Mouse (Mus musculus): ENCODE data around the gene Hhatl. TPM values are rescaled to one million over a fixed set of nuclear protein-coding genes. Genes with fewer than 3 reads are reported as not detected.

Hhatl gene
- polyA plus RNA-seq, 1 experiment from 2014 or later, result 4.3 TPM

GRCm38 (mm10) chr9:121828314-121828713, 36.0 kb upstream of the Hhatl start:
- Histone ChIP-seq H3K9me3 (replicated peaks; ENCODE audit: control insufficient read depth, low read length) (no peaks in the 10 kb centered on the region), H3K36me3 (ENCODE audit: control insufficient read depth, insufficient read depth, low read length) (no peaks in the 10 kb centered on the region), H3K9ac (ENCODE audit: low read length) (no peak overlapping the region), H3K27ac (ENCODE audit: low read length) (no peak overlapping the region), H3K27me3 (ENCODE audit: control insufficient read depth, insufficient read depth, low read length) (no peaks in the 10 kb centered on the region), H3K4me2 (ENCODE audit: low read depth, low read length) (no peak overlapping the region), H3K4me1 (ENCODE audit: control insufficient read depth, insufficient read depth, low read length) (no peaks in the 10 kb centered on the region), H3K4me3 (replicated peaks; ENCODE audit: low read length) (no peak overlapping the region)
- ATAC-seq (ENCODE audit: insufficient read depth, low FRiP score), result no peak
- WGBS, result 63% methylated on average over 6 of the region's 6 CpGs

DNA sequence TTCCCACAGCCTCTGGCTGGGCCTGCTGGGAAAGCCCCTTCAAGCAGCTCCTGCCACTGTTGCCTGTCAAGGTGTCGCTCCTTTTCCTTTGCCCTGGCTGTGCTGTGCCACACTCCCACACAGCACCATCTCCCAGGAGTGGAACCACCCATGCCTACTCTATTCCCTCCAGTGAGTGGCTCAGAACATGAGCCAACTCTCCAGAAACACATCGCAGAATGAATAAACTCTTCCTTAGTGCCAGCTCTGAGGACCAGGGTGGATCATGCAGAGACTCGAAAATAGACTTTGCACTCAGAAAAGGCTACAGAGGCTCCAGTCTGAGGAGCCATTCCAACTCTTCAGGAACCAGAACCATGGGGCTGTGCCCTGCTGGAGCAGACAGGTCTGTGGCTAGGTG, 34.0 kb upstream of the Hhatl start:
- 86% methylated on average over 3 of the region's 3 CpGs for whole genome bisulfite sequencing
- Histone ChIP-seq H3K4me3 (replicated peaks; ENCODE audit: low read length) (no peak overlapping the region), H3K27me3 (ENCODE audit: control insufficient read depth, insufficient read depth, low read length) (no peaks in the 10 kb centered on the region), H3K36me3 (ENCODE audit: control insufficient read depth, insufficient read depth, low read length) (no peaks in the 10 kb centered on the region), H3K27ac (ENCODE audit: low read length) (no peak overlapping the region), H3K9ac (ENCODE audit: low read length) (no peak overlapping the region), H3K4me2 (ENCODE audit: low read depth, low read length) (no peak overlapping the region), H3K9me3 (replicated peaks; ENCODE audit: control insufficient read depth, low read length) (no peaks in the 10 kb centered on the region), H3K4me1 (ENCODE audit: control insufficient read depth, insufficient read depth, low read length) (no peaks in the 10 kb centered on the region; the same call in 1 of the 2 replicates)
- ATAC-seq (ENCODE audit: insufficient read depth, low FRiP score), result no peak

- ATAC-seq (ENCODE audit: insufficient read depth, low FRiP score), result no peak
Measured at GRCm38 (mm10) chr9:121823991-121824390, 31.7 kb upstream of the Hhatl start.

DNA sequence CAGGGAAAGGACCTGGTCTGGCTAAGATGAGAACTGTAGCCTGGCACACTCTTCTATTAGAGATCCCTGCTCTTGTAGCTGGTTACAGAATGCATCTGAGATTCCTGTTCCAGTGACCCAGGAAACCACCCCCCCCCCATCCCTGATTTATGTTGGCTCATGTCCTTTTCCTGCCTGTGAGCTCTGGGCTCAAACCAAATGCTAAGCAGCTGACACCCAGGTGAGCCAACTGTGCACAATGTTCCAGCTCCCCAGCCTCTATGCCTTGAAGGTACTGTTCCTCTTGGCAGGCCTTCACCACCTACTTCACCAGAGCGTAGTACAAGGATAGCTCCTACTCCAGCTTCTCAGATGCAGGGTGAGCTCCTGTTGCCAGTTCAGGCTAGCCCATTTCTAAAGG, 30.7 kb upstream of the Hhatl start:
- Histone ChIP-seq H3K36me3 (ENCODE audit: control insufficient read depth, insufficient read depth, low read length) (no peaks in the 10 kb centered on the region), H3K4me2 (ENCODE audit: low read depth, low read length) (no peak overlapping the region), H3K27me3 (ENCODE audit: control insufficient read depth, insufficient read depth, low read length) (no peaks in the 10 kb centered on the region), H3K4me3 (replicated peaks; ENCODE audit: low read length) (no peak overlapping the region), H3K27ac (ENCODE audit: low read length) (no peak overlapping the region), H3K9me3 (replicated peaks; ENCODE audit: control insufficient read depth, low read length) (no peaks in the 10 kb centered on the region), H3K4me1 (ENCODE audit: control insufficient read depth, insufficient read depth, low read length) (no peaks in the 10 kb centered on the region; the same call in 1 of the 2 replicates), H3K9ac (ENCODE audit: low read length) (no peak overlapping the region)
- no peak for ATAC-seq (ENCODE audit: insufficient read depth, low FRiP score)
- 93% methylated on average over 1 of the region's 1 CpGs for WGBS

More at GRCm38 (mm10) chr9:121823991-121824390, 31.7 kb upstream of the Hhatl start:
- Histone ChIP-seq H3K27me3 (ENCODE audit: control insufficient read depth, insufficient read depth, low read length) (no peaks in the 10 kb centered on the region), H3K4me2 (ENCODE audit: low read depth, low read length) (no peak overlapping the region), H3K27ac (ENCODE audit: low read length) (no peak overlapping the region), H3K4me1 (ENCODE audit: control insufficient read depth, insufficient read depth, low read length) (no peaks in the 10 kb centered on the region; the same call in 1 of the 2 replicates), H3K4me3 (replicated peaks; ENCODE audit: low read length) (no peak overlapping the region), H3K9ac (ENCODE audit: low read length) (no peak overlapping the region), H3K36me3 (ENCODE audit: control insufficient read depth, insufficient read depth, low read length) (no peaks in the 10 kb centered on the region), H3K9me3 (replicated peaks; ENCODE audit: control insufficient read depth, low read length) (no peaks in the 10 kb centered on the region)
- WGBS, result 78% methylated on average over 7 of the region's 7 CpGs

DNA sequence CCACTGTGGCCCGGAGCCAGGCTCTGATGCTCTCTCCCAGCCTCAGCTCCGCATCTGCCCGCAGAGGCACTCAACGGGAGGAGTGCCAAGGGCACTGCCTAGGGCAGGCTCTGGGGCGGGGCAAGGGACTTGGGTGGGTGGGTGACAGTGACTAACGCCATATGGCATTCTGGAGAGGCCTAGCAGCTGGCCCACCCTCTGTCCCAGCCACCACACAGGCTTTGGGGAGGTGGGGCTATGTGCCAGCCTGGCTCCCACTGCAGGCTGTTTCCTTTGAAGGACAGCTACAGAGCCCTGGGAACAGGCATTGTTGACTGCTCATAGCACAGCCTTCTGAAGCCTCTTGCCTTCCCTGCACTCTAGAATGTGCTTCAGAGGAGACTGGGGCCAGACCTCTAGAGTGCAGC, 30.3 kb upstream of the Hhatl start:
- ATAC-seq (ENCODE audit: insufficient read depth, low FRiP score), result peak; percentile 23; the same call in 1 of the 2 replicates
- no peaks in the 10 kb centered on the region for H3K36me3 ChIP-seq (ENCODE audit: control insufficient read depth, insufficient read depth, low read length)

DNA sequence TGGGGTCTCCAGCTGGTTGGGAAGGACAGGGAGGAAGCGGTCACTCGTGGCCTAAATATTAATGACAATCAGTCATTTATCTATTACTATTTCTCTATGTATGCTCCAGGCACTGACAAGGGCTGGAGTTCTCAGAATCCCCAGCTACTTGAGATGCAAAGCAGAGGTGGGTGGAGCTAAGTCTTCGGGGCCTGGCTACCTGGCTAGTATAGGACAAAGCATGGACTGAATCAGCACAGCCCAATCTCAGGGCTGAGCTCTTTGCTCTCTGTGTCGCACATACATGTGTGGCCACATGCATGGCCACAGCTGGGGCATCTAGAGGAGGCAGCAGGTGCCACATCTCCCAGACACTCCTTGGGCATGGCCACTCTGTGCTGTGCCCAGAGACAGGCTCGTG, 28.5 kb upstream of the Hhatl start:
- no peak overlapping the region for H3K4me2 ChIP-seq (ENCODE audit: low read depth, low read length)
- no peak for ATAC-seq (ENCODE audit: insufficient read depth, low FRiP score)
- H3K4me3 ChIP-seq (replicated peaks; ENCODE audit: low read length), result no peak overlapping the region
- H3K36me3 ChIP-seq (ENCODE audit: control insufficient read depth, insufficient read depth, low read length), result no peaks in the 10 kb centered on the region
- H3K27me3 ChIP-seq (ENCODE audit: control insufficient read depth, insufficient read depth, low read length), result no peaks in the 10 kb centered on the region
- H3K9ac ChIP-seq (ENCODE audit: low read length), result no peak overlapping the region
- no peaks in the 10 kb centered on the region; the same call in 1 of the 2 replicates for H3K4me1 ChIP-seq (ENCODE audit: control insufficient read depth, insufficient read depth, low read length)
- 74% methylated on average over 5 of the region's 5 CpGs for WGBS
- no peak overlapping the region for H3K27ac ChIP-seq (ENCODE audit: low read length)
- no peaks in the 10 kb centered on the region for H3K9me3 ChIP-seq (replicated peaks; ENCODE audit: control insufficient read depth, low read length)

More for the DNA sequence above, 30.3 kb upstream of the Hhatl start:
- no peak overlapping the region for H3K4me3 ChIP-seq (replicated peaks; ENCODE audit: low read length)
- H3K4me2 ChIP-seq (ENCODE audit: low read depth, low read length), result no peak overlapping the region
- 65% methylated on average over 6 of the region's 6 CpGs for WGBS
- H3K4me1 ChIP-seq (ENCODE audit: control insufficient read depth, insufficient read depth, low read length), result no peaks in the 10 kb centered on the region; the same call in 1 of the 2 replicates
- H3K27me3 ChIP-seq (ENCODE audit: control insufficient read depth, insufficient read depth, low read length), result no peaks in the 10 kb centered on the region
- H3K9me3 ChIP-seq (replicated peaks; ENCODE audit: control insufficient read depth, low read length), result no peaks in the 10 kb centered on the region
- no peak overlapping the region for H3K9ac ChIP-seq (ENCODE audit: low read length)
- no peak overlapping the region for H3K27ac ChIP-seq (ENCODE audit: low read length)

- no peak overlapping the region; the same call in 1 of the 2 replicates for H3K27ac ChIP-seq (ENCODE audit: low read length)
- 49% methylated on average over 7 of the region's 7 CpGs for WGBS
- no peak for ATAC-seq (ENCODE audit: insufficient read depth, low FRiP score)
Measured at GRCm38 (mm10) chr9:121819771-121820471, 27.6 kb upstream of the Hhatl start.

GRCm38 (mm10) chr9:121819073-121819770, 26.9 kb upstream of the Hhatl start:
- 0 out of 2 replicates have a peak overlapping the region, but pooled peaks have one; percentile 3 for H3K27ac ChIP-seq (ENCODE audit: low read length)
- H3K9me3 ChIP-seq (replicated peaks; ENCODE audit: control insufficient read depth, low read length), result no peaks in the 10 kb centered on the region
- no peaks in the 10 kb centered on the region; the same call in 1 of the 2 replicates for H3K4me1 ChIP-seq (ENCODE audit: control insufficient read depth, insufficient read depth, low read length)
- H3K4me2 ChIP-seq (ENCODE audit: low read depth, low read length), result no peak overlapping the region
- peak; percentile 17; the same call in 1 of the 2 replicates for ATAC-seq (ENCODE audit: insufficient read depth, low FRiP score)
- no peak overlapping the region for H3K9ac ChIP-seq (ENCODE audit: low read length)
- no peak overlapping the region for H3K4me3 ChIP-seq (replicated peaks; ENCODE audit: low read length)
- no peaks in the 10 kb centered on the region for H3K27me3 ChIP-seq (ENCODE audit: control insufficient read depth, insufficient read depth, low read length)
- 44% methylated on average over 9 of the region's 9 CpGs for WGBS
- no peaks in the 10 kb centered on the region for H3K36me3 ChIP-seq (ENCODE audit: control insufficient read depth, insufficient read depth, low read length)

More at GRCm38 (mm10) chr9:121819771-121820471, 27.6 kb upstream of the Hhatl start:
- no peaks in the 10 kb centered on the region; the same call in 1 of the 2 replicates for H3K4me1 ChIP-seq (ENCODE audit: control insufficient read depth, insufficient read depth, low read length)
- no peaks in the 10 kb centered on the region for H3K9me3 ChIP-seq (replicated peaks; ENCODE audit: control insufficient read depth, low read length)
- no peak overlapping the region for H3K9ac ChIP-seq (ENCODE audit: low read length)
- no peak overlapping the region for H3K4me2 ChIP-seq (ENCODE audit: low read depth, low read length)
- H3K36me3 ChIP-seq (ENCODE audit: control insufficient read depth, insufficient read depth, low read length), result no peaks in the 10 kb centered on the region
- no peak overlapping the region for H3K4me3 ChIP-seq (replicated peaks; ENCODE audit: low read length)
- H3K27me3 ChIP-seq (ENCODE audit: control insufficient read depth, insufficient read depth, low read length), result no peaks in the 10 kb centered on the region

DNA sequence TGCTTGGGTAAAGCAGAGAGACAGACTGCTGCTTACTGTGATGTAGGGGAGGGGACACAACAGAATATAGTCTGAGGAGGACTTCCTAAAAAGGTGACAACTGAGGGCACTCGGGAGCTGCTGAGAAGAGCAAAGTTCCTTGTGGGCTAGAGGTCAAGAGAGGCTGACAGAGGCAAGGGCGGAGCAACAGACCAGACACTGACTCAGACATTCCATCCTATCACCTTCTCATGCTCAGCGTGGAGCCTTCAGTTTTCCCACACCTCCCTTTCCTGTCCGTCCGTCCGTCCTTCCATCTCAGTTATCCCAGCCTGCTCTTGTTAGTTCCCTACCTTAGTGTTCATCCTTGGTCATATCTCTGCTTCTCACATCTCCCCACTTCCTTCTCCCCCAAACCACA, 22.9 kb upstream of the Hhatl start:
- no peak overlapping the region for H3K27ac ChIP-seq (ENCODE audit: low read length)
- no peak overlapping the region for H3K4me3 ChIP-seq (replicated peaks; ENCODE audit: low read length)
- H3K36me3 ChIP-seq (ENCODE audit: control insufficient read depth, insufficient read depth, low read length), result no peaks in the 10 kb centered on the region
- H3K9ac ChIP-seq (ENCODE audit: low read length), result no peak overlapping the region
- H3K27me3 ChIP-seq (ENCODE audit: control insufficient read depth, insufficient read depth, low read length), result no peaks in the 10 kb centered on the region
- H3K9me3 ChIP-seq (replicated peaks; ENCODE audit: control insufficient read depth, low read length), result no peaks in the 10 kb centered on the region
- H3K4me2 ChIP-seq (ENCODE audit: low read depth, low read length), result no peak overlapping the region
- peaks cover 3% of the 10 kb centered on the region for H3K4me1 ChIP-seq (ENCODE audit: control insufficient read depth, insufficient read depth, low read length)
- WGBS, result 56% methylated on average over 6 of the region's 6 CpGs
- ATAC-seq (ENCODE audit: insufficient read depth, low FRiP score), result no peak
